Mouse (Mus musculus) brain, embryonic 14.5 days (tissue): ENCODE data around the gene Adamtsl5.

ENCODE experiments used
- CTCF ChIP-seq: fragments of 200-500 bp; IDR thresholded peaks from 2 replicates; pipeline ENCODE4 v1.5.1; 2012; ENCODE audit warnings: inconsistent platforms, mild to moderate bottlenecking, moderate library complexity, borderline replicate concordance; ENCODE audit not compliant: insufficient read depth, insufficient read length; ENCODE audit errors: extremely low read depth
- POLR2A ChIP-seq: fragments of 200-500 bp; IDR thresholded peaks from 2 replicates; pipeline ENCODE4 v1.6.1; 2012; ENCODE audit warnings: mild to moderate bottlenecking, inconsistent platforms, borderline replicate concordance; ENCODE audit not compliant: poor library complexity, insufficient read depth, insufficient read length, severe bottlenecking; ENCODE audit errors: extremely low read depth

- TF ChIP-seq CTCF (no peak), POLR2A (no peak)
These were observed 3.1 kb downstream of the Adamtsl5 start for GRCm38 (mm10) chr10:80345122-80345521.
